Mouse (Mus musculus): ENCODE results near the gene Zfhx2. TPM values are rescaled to one million over a fixed set of nuclear protein-coding genes. Genes with fewer than 3 reads are reported as not detected.
"Not testable (repeated sequence)": the region's sequence is repeated elsewhere in the genome, so short reads cannot be mapped to it uniquely, and the experiment has no call there.

Gene Zfhx2
- polyA plus RNA-seq, 1 experiment, result 34.9 TPM

DNA sequence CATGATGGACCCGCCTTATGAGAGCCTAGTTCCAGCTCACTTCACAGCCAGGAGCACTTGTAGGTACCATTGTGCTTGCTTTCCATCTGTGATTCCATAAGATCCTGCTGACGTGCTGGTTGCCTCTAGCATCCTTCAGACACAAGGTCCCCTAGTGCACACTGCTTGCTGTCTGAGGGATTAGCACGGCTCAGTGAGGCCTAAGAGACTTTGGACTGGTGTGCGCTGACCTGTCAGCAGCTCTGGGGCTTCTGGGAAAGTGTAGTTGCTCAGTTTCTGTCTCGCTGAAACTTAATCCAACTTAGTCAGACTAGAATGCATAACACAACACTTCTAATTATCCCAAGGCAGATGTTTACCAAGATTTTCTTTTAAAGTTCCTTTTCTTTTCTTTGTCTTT, 32.2 kb downstream of the Zfhx2 start:
- peak; percentile 54 for DNase-seq (ENCODE audit: low read depth)
- TF ChIP-seq POLR2A (IDR thresholded peaks at IDR 0.05; ENCODE audit: borderline replicate concordance, extremely low read depth, insufficient read depth, insufficient read length, poor library complexity, severe bottlenecking) (no peak), CTCF (IDR thresholded peaks at IDR 0.05; ENCODE audit: borderline replicate concordance, extremely low read depth, insufficient read depth, insufficient read length) (no peak)

DNA sequence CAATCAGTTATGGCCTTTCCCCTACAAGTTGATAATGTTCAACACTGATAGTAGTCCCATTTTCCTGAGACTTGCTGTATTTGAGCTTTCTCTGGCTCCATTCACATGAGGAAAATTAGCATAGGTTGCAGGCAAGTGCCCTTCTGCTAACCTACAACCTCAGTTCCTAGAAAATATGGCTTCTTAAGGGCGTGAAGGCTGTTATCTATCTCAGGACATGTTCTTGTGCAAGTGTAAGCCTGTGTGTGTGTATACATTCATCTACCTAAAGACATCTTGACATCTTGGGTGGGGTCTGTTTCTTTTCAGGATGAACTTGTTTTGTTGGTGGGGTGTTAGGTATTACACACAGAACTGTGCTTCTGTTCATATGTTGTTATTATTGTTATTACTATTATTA, 33.1 kb downstream of the Zfhx2 start:
- no peak for TF ChIP-seq POLR2A (IDR thresholded peaks at IDR 0.05; ENCODE audit: borderline replicate concordance, extremely low read depth, insufficient read depth, insufficient read length, poor library complexity, severe bottlenecking)
- no peak for DNase-seq (ENCODE audit: low read depth)

- TF ChIP-seq POLR2A (IDR thresholded peaks at IDR 0.05; ENCODE audit: borderline replicate concordance, extremely low read depth, insufficient read depth, insufficient read length, poor library complexity, severe bottlenecking) (no peak), CTCF (IDR thresholded peaks at IDR 0.05; ENCODE audit: borderline replicate concordance, extremely low read depth, insufficient read depth, insufficient read length) (peak; percentile 41; the same call in 1 of the 2 replicates)
- peak; percentile 97 for DNase-seq (ENCODE audit: low read depth)
These were observed 36.8 kb downstream of the Zfhx2 start for GRCm38 (mm10) chr14:55055167-55055834.

DNA sequence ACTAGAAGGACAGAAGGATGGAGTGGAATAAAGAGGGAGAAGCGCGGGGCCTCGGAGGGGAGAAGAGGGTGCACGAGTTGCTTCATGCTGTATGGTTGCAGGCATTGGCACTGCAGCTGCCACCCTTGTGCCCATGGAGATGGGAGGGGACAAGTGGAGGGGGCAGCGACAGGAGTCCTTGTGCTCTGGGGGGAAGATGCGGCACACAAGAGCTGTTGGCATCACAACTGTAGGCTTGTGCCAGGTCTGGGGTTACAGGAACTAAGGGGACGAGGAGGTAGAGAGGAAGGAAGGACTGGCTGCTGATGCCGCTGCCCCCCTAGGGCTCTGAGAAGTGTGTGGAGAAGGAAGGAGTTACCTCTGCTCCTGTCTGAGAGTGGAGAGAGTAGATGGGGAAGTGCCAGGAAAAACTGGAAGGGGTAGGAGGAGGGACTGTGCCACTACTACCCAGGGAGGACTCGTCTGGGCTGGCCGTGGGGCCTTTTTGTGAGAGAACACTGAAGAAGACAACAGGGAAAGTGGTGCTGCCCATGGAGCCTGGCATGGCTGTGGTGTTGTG, 37.9 kb downstream of the Zfhx2 start:
- peak; percentile 94 for DNase-seq (ENCODE audit: low read depth)
- no peak for TF ChIP-seq POLR2A (IDR thresholded peaks at IDR 0.05; ENCODE audit: borderline replicate concordance, extremely low read depth, insufficient read depth, insufficient read length, poor library complexity, severe bottlenecking)

- DNase-seq (ENCODE audit: low read depth), result peak; percentile 98
- TF ChIP-seq POLR2A (IDR thresholded peaks at IDR 0.05; ENCODE audit: borderline replicate concordance, extremely low read depth, insufficient read depth, insufficient read length, poor library complexity, severe bottlenecking) (no peak), CTCF (IDR thresholded peaks at IDR 0.05; ENCODE audit: borderline replicate concordance, extremely low read depth, insufficient read depth, insufficient read length) (no peak)
These were observed 38.4 kb downstream of the Zfhx2 start for GRCm38 (mm10) chr14:55053708-55054190.

- peak; percentile 88 for DNase-seq (ENCODE audit: low read depth)
- no peak for TF ChIP-seq POLR2A (IDR thresholded peaks at IDR 0.05; ENCODE audit: borderline replicate concordance, extremely low read depth, insufficient read depth, insufficient read length, poor library complexity, severe bottlenecking)
These were observed 39.1 kb downstream of the Zfhx2 start for GRCm38 (mm10) chr14:55053050-55053449.

DNA sequence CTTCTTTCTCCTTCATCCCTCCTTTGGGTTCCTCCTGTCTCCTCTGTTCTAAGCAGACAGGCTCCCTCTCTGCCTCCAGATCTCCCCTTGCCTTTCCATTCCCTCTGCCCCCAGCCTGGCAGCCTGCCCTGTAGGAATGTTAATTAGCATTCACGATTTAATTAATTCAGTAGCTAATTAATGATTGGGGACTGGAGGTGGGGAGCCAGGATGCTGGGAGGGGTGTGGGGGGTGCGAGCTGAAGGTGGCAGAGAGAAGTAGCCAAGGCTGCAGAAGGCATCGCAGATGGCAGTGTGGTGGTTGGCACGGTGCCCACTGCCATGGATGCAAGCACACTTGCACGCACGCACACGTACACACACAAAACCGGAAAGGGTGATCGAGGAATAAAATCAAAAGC, 39.6 kb downstream of the Zfhx2 start:
- DNase-seq (ENCODE audit: low read depth), result peak; percentile 99
- TF ChIP-seq POLR2A (IDR thresholded peaks at IDR 0.05; ENCODE audit: borderline replicate concordance, extremely low read depth, insufficient read depth, insufficient read length, poor library complexity, severe bottlenecking), result no peak
- no peak for TF ChIP-seq CTCF (IDR thresholded peaks at IDR 0.05; ENCODE audit: borderline replicate concordance, extremely low read depth, insufficient read depth, insufficient read length)

- no peak for TF ChIP-seq CTCF (IDR thresholded peaks at IDR 0.05; ENCODE audit: borderline replicate concordance, extremely low read depth, insufficient read depth, insufficient read length)
- no peak for TF ChIP-seq POLR2A (IDR thresholded peaks at IDR 0.05; ENCODE audit: borderline replicate concordance, extremely low read depth, insufficient read depth, insufficient read length, poor library complexity, severe bottlenecking)
- no peak for DNase-seq (ENCODE audit: low read depth)
These were observed 44.1 kb downstream of the Zfhx2 start for GRCm38 (mm10) chr14:55047971-55048531.

GRCm38 (mm10) chr14:55043694-55044093, 48.4 kb downstream of the Zfhx2 start:
- not testable (repeated sequence) for DNase-seq (ENCODE audit: low read depth)

GRCm38 (mm10) chr14:55032695-55033225, 59.4 kb downstream of the Zfhx2 start:
- no peak for TF ChIP-seq POLR2A (IDR thresholded peaks at IDR 0.05; ENCODE audit: borderline replicate concordance, extremely low read depth, insufficient read depth, insufficient read length, poor library complexity, severe bottlenecking)
- no peak for TF ChIP-seq CTCF (IDR thresholded peaks at IDR 0.05; ENCODE audit: borderline replicate concordance, extremely low read depth, insufficient read depth, insufficient read length)
- DNase-seq (ENCODE audit: low read depth), result peak; percentile 85

- DNase-seq (ENCODE audit: low read depth), result peak; percentile 86
- TF ChIP-seq POLR2A (IDR thresholded peaks at IDR 0.05; ENCODE audit: borderline replicate concordance, extremely low read depth, insufficient read depth, insufficient read length, poor library complexity, severe bottlenecking), result no peak
- TF ChIP-seq CTCF (IDR thresholded peaks at IDR 0.05; ENCODE audit: borderline replicate concordance, extremely low read depth, insufficient read depth, insufficient read length), result peak; percentile 68
These were observed 63.0 kb downstream of the Zfhx2 start for GRCm38 (mm10) chr14:55029034-55029698.
